Mouse (Mus musculus) myocyte (in vitro differentiated cells): Measurements from ENCODE around the gene Taf11. TPM values are rescaled to one million over a fixed set of nuclear protein-coding genes. Genes with fewer than 3 reads are reported as not detected.

Experiments used
- H3K27me3 ChIP-seq: one replicate; pipeline ENCODE4 v1.6.1; 2011; ENCODE audit not compliant: control insufficient read depth, insufficient read depth, insufficient read length
- H3K36me3 ChIP-seq: one replicate; pipeline ENCODE4 v1.6.1; 2011; ENCODE audit not compliant: control insufficient read depth, insufficient read depth
- H3K4me2 ChIP-seq: one replicate; pipeline ENCODE4 v1.6.1; 2011; ENCODE audit warnings: low read depth, control low read depth
- H3K4me3 ChIP-seq: one replicate; pipeline ENCODE4 v1.5.1; 2011; ENCODE audit warnings: mild to moderate bottlenecking, control low read depth, moderate library complexity
- H3K79me2 ChIP-seq: one replicate; pipeline ENCODE4 v1.6.1; 2011; ENCODE audit not compliant: control insufficient read depth, insufficient read depth
- H3ac ChIP-seq: one replicate; pipeline ENCODE4 v1.6.1; 2011; ENCODE audit not compliant: control insufficient read depth, insufficient read length
- CEBPB ChIP-seq: IDR thresholded peaks from 2 replicates; pipeline ENCODE4 v1.6.1; 2011; ENCODE audit warnings: mild to moderate bottlenecking, moderate library complexity; ENCODE audit not compliant: poor library complexity, insufficient read depth, severe bottlenecking
- E2F4 ChIP-seq: IDR thresholded peaks from one replicate; pipeline ENCODE4 v1.6.1; 2011; ENCODE audit warnings: mild to moderate bottlenecking, control low read depth, moderate library complexity; ENCODE audit not compliant: insufficient read depth
- MAX ChIP-seq: IDR thresholded peaks from one replicate; pipeline ENCODE4 v1.6.1; 2011; ENCODE audit warnings: low read depth, mild to moderate bottlenecking, control low read depth
- MYOD1 ChIP-seq, 3 experiments: IDR thresholded peaks; one replicate each; pipeline ENCODE4 v1.6.1; 2011; ENCODE audit warnings: control low read depth in 2 of 3, low read depth in 2 of 3, mild to moderate bottlenecking in 2 of 3, moderate library complexity in 1 of 3; ENCODE audit not compliant: insufficient read length in 2 of 3, control insufficient read depth in 1 of 3
- MYOG ChIP-seq, 3 experiments: IDR thresholded peaks; one replicate each; pipeline ENCODE4 v1.6.1; 2011; ENCODE audit warnings: control low read depth in 2 of 3, low read depth in 2 of 3, mild to moderate bottlenecking in 2 of 3; ENCODE audit not compliant: insufficient read length in 2 of 3, control insufficient read depth in 1 of 3, insufficient read depth in 1 of 3
- POLR2A ChIP-seq: IDR thresholded peaks from one replicate; pipeline ENCODE4 v1.6.1; 2011; ENCODE audit warnings: low read depth, mild to moderate bottlenecking, control low read depth, moderate library complexity; ENCODE audit not compliant: insufficient read length
- POLR2AphosphoS2 ChIP-seq: IDR thresholded peaks from one replicate; pipeline ENCODE4 v1.6.1; 2011; ENCODE audit warnings: low read depth, control low read depth; ENCODE audit not compliant: insufficient read length
- REST ChIP-seq: IDR thresholded peaks from one replicate; pipeline ENCODE4 v1.6.1; 2011; ENCODE audit warnings: mild to moderate bottlenecking, control low read depth, moderate library complexity; ENCODE audit not compliant: insufficient read depth, insufficient read length
- SRF ChIP-seq: IDR thresholded peaks from one replicate; pipeline ENCODE4 v1.6.1; 2011; ENCODE audit warnings: low read depth; ENCODE audit not compliant: control insufficient read depth, insufficient read length
- TCF12 ChIP-seq: IDR thresholded peaks from one replicate; pipeline ENCODE4 v1.6.1; 2011; ENCODE audit warnings: mild to moderate bottlenecking, control low read depth; ENCODE audit not compliant: poor library complexity, insufficient read depth, severe bottlenecking
- TCF3 ChIP-seq: IDR thresholded peaks from one replicate; pipeline ENCODE4 v1.6.1; 2011; ENCODE audit warnings: low read depth, control low read depth; ENCODE audit not compliant: insufficient read length
- USF1 ChIP-seq: IDR thresholded peaks from one replicate; pipeline ENCODE4 v1.6.1; 2011; ENCODE audit warnings: low read depth, mild to moderate bottlenecking, control low read depth, moderate library complexity
- polyA plus RNA-seq: library from polyadenylated mRNA; unstranded; fragments of >200 nt; fragmentation: generic; extraction: Trizol; gene quantifications from one replicate; pipeline ENCODE4 v1.2.1, GENCODE M21; 2012; ENCODE audit warnings: missing spikeins

The Taf11 gene
- polyA plus RNA-seq, 1 experiment: 28.9 TPM

DNA sequence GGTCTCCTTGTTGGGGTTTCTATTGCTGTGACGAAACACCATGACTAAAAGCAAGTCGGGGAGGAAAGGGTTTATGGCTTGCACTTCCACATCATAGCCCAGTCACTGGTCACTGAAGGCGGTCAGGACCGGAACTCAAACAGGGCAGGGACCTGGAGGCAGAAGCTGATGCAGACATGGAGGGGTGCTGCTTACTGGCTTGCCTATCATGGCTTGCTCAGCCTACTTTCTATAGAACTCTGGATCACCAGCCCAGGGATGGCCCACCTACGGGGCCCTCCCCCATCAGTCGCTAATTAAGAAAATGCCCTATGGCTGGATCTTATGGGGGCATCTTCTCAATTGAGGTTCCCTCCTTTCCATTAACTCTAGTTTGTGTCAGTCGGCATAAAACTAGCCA is 1.7 kb upstream of the Taf11 start:
- Histone ChIP-seq H3K4me3 (no peak overlapping the region), H3K79me2 (peaks cover 17% of the 10 kb centered on the region), H3K36me3 (no peaks in the 10 kb centered on the region), H3K4me2 (no peak overlapping the region), H3K27me3 (no peaks in the 10 kb centered on the region), H3ac (no peak overlapping the region)
- TF ChIP-seq SRF: no peak
- no peak for TF ChIP-seq E2F4
- TF ChIP-seq TCF12: no peak
- TF ChIP-seq REST: no peak
- no peak for TF ChIP-seq USF1
- TF ChIP-seq MAX: no peak

DNA sequence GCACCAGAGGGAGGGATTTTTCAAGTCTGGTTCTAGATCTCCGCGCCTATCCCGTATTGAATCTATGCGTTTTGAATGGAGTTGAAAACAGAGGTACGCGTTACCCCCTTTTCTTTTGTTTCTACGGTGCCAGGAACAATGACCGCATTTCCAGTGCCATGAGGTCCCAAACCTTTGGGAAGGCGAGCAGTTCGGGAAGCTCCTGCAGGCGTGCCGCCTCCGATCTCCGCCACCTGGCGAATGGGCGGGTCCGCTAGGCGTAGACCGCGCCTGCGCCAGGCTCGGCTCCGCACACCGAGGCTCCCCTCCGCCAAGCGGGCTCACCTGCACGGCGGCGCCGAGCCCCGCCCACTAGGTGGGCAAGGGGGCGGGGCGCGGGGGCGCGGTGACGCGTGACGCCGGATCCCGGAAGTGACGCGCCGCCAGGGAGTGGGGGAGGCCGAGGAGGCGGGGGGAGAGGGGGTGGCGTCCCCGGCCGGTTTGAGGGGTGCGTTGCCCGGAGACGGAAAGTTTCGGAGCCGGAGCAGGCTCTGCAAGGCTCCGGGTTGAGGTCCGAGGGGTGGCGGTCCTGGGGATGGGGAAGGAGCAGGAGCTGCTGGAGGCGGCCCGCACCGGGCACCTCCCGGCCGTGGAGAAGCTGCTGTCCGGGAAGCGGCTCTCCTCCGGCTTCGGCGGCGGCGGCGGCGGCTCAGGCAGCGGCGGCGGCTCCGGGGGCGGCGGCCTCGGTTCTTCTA is 589 bp downstream of the Taf11 start, which contains the start of gene Anks1:
Anks1 (plus strand) TSS at position 419 of the 734 bp plus-strand sequence.
- Histone ChIP-seq H3K4me3 (peak within 1 kb of the TSS; percentile 73), H3K36me3 (no peaks in the 10 kb centered on the region), H3K4me2 (peak within 1 kb of the TSS; percentile 100), H3K27me3 (no peaks in the 10 kb centered on the region), H3ac (peak within 1 kb of the TSS; percentile 76), H3K79me2 (peaks cover 20% of the 10 kb centered on the region)
- TF ChIP-seq POLR2A: no peak
- peak in 1 of 3 experiments; percentile 32 for TF ChIP-seq MYOD1 (IDR thresholded peaks at IDR 0.05; ENCODE audit: control insufficient read depth in 1 of 3, insufficient read length in 2 of 3, low read depth in 2 of 3)
- TF ChIP-seq USF1: no peak
- TF ChIP-seq CEBPB: no peak
- no peak for TF ChIP-seq REST
- TF ChIP-seq SRF: peak; percentile 6
- no peak for TF ChIP-seq MYOG (IDR thresholded peaks at IDR 0.05; ENCODE audit: control insufficient read depth in 1 of 3, insufficient read depth in 1 of 3, insufficient read length in 2 of 3, low read depth in 2 of 3)
- TF ChIP-seq E2F4: no peak

DNA sequence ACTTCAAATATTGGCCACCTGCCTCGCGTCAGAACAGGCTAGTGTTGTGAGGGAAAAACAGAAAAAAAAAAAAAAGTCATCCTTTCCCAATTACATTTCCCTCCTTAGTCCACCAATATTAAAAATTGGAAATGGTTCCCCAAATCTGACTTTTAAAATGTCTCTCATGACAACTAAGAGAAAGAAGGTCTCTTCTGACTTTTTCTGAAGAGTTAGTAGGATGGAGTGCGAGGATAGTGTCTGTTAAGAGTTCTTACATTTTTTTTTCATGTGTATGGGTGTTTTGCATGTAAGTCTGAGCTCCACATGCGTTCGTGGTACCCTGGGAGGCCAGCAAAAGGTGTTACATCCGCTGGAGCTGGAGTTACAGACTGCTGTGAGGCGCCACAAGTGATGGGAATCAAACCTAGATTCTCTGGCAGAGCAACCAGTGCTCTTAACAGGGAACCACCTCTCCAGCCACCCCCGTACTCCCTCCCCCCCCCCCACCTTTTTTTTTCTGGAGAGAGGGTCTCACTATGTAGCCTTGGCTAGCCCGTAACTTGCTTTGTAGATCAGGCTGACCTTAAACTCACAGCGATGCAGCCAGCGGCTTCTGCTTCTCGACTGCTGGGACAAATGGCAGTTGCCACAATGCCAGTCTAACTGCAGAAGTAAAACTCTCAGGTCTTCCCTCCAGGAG is 1.3 kb downstream of the Taf11 start:
- no peak for TF ChIP-seq USF1
- TF ChIP-seq REST: no peak
- no peak for TF ChIP-seq CEBPB
- no peak for TF ChIP-seq SRF
- no peak for TF ChIP-seq POLR2A
- no peak for TF ChIP-seq MYOD1 (IDR thresholded peaks at IDR 0.05; ENCODE audit: control insufficient read depth in 1 of 3, insufficient read length in 2 of 3, low read depth in 2 of 3)
- TF ChIP-seq POLR2AphosphoS2: no peak
- no peak for TF ChIP-seq TCF12

DNA sequence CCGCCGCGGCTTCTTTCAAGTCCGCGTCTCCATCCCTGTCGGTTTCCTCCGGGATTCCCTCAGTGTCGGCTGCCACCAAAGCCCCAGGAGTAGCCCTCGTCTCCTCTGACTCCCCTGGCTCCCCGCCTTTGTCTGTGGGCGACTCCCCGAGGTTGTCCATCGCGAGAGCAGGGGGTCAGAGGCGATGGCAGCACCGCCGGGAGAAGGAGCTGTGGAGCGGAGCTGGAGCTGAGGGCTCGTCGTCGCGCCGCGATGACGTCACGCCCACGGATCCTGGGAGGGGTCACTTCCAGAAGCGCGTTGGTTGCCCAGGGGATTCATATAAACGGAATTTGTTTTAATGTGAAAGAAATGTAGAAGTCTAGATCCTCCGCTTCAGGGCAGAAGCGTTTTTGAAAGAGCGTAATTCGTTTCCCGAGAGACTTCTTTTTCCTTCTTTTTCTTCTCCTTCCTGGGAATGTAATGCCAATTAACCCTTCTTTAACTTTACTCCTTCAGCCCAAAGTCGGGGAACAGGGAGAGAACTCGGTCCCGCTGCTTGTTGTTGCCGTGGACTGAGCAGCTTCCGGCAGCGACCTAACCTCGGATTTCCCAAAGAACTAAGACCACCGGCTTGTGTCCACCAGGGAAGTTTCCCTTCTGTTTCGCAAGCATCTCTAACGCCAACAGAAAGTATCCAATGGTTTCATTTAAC is 2.0 kb downstream of the Taf11 start:
- H3ac ChIP-seq: peak overlapping the region; percentile 38
- no peak for TF ChIP-seq REST
- no peak for TF ChIP-seq E2F4
- no peak for TF ChIP-seq TCF3
- TF ChIP-seq POLR2AphosphoS2: peak; percentile 88
- peak in 1 of 3 experiments; percentile 7 for TF ChIP-seq MYOD1 (IDR thresholded peaks at IDR 0.05; ENCODE audit: control insufficient read depth in 1 of 3, insufficient read length in 2 of 3, low read depth in 2 of 3)
- TF ChIP-seq SRF: peak; percentile 77
- TF ChIP-seq MAX: no peak
- no peak for TF ChIP-seq USF1
- peak; percentile 88 for TF ChIP-seq POLR2A

More for the DNA sequence above, 1.3 kb downstream of the Taf11 start:
- H3K36me3 ChIP-seq: peaks cover 4% of the 10 kb centered on the region
- peak overlapping the region; percentile 76 for H3ac ChIP-seq
- H3K4me2 ChIP-seq: peak overlapping the region; percentile 100
- H3K27me3 ChIP-seq: no peaks in the 10 kb centered on the region
- H3K79me2 ChIP-seq: peaks cover 20% of the 10 kb centered on the region
- peak overlapping the region; percentile 73 for H3K4me3 ChIP-seq

More for the DNA sequence above, 2.0 kb downstream of the Taf11 start:
- Histone ChIP-seq H3K27me3 (no peaks in the 10 kb centered on the region), H3K4me2 (peak overlapping the region; percentile 100), H3K79me2 (peaks cover 20% of the 10 kb centered on the region), H3K36me3 (peaks cover 9% of the 10 kb centered on the region), H3K4me3 (peak overlapping the region; percentile 73)
